Mouse (Mus musculus): ENCODE data around the gene Plppr3. TPM values are rescaled to one million over a fixed set of nuclear protein-coding genes. Genes with fewer than 3 reads are reported as not detected.

Plppr3 gene
- polyA plus RNA-seq, 1 experiment from 2014 or later: 142 TPM

DNA sequence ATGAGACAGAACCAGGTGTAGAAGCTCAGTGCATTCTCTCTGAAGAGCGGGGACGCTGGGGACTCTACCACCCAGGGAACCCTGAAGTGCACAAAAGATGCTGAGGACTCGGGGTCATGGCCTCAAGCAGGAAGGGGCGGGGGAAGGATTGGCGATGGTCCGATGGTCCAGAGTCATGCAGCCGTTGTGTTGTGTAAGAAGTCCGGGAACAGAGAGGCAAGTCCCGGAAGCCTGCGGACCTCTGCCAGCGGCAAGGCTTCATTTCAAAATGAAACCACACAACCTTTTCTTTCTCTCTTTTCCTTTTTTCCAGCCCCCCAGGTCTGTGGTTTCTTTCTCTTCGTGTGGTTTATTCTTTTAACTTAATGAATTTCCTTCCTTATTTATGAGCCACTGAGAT lies 3.3 kb upstream of the Plppr3 start:
- H3K27ac ChIP-seq: no peak overlapping the region
- H3K4me1 ChIP-seq: peaks cover 31% of the 10 kb centered on the region
- H3K9ac ChIP-seq: no peak overlapping the region
- no peak for ATAC-seq (ENCODE audit: low FRiP score, low read depth)
- H3K27me3 ChIP-seq: peaks cover 7% of the 10 kb centered on the region
- no peak overlapping the region for H3K4me2 ChIP-seq (replicated peaks)
- WGBS: 50% methylated on average over 12 of the region's 12 CpGs
- no peaks in the 10 kb centered on the region for H3K9me3 ChIP-seq
- H3K4me3 ChIP-seq: no peak overlapping the region
- H3K36me3 ChIP-seq: no peaks in the 10 kb centered on the region

DNA sequence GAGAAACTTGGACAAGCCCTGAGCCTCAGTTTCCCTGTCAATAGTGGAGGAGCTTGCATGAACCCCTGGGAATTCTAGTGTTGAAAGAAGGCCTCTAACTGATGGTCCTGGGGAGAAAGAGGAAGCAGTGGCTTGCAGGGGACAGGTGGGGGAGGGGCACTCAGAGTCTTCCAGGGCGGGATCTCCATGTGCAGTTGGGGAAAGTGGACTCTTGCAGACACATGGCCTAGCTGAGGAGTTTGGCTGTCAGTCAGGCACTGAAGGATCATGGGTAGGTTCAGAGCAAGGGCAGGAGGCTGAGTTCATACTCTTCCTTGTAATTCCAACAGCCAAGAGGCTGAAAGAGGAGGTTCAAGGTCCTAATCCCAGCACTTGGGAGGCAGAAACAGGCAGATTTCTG lies 2.7 kb upstream of the Plppr3 start:
- Histone ChIP-seq H3K4me1 (peaks cover 30% of the 10 kb centered on the region), H3K9me3 (no peaks in the 10 kb centered on the region), H3K4me3 (no peak overlapping the region), H3K36me3 (no peaks in the 10 kb centered on the region), H3K27me3 (peaks cover 3% of the 10 kb centered on the region; the same call in 1 of the 2 replicates), H3K27ac (no peak overlapping the region), H3K9ac (no peak overlapping the region), H3K4me2 (replicated peaks) (no peak overlapping the region)
- ATAC-seq (ENCODE audit: low FRiP score, low read depth): no peak
- WGBS: 43% methylated on average over 1 of the region's 1 CpGs

DNA sequence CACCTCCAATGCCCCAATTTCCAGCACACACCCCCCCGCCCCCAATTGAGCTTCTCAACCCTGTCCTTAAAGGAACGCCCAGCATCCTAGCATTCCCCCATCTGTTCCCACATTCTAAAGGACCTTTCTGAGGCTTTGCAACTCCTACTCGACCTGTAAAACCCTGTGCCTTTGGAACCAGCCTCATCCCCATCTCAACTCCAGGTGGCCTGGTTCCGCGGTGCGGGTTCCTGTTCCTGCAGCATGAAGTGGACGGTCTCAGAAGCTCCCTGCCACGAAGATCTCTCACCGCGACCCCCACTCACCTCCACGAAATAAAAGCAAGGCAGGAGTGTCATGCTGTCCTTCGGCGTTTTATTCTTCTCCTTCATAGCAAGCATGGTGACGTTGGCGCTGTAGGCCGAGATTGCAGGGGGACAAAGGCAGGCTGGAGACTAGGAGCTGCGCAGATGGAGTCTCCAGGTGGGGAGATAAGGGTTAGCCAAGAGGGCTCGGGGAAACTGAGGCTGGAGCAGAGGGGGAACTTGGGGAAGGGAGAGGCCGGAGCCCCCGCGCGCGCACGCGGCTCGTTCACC lies 632 bp downstream of the Plppr3 start:
- Histone ChIP-seq H3K9me3 (no peaks in the 10 kb centered on the region), H3K27me3 (no peaks in the 10 kb centered on the region), H3K9ac (peak overlapping the region; percentile 94), H3K4me1 (peaks cover 22% of the 10 kb centered on the region), H3K36me3 (peaks cover 28% of the 10 kb centered on the region), H3K27ac (peak overlapping the region; percentile 86), H3K4me3 (peak overlapping the region; percentile 79), H3K4me2 (replicated peaks) (peak overlapping the region; percentile 76)
- no peak; the same call in 1 of the 2 replicates for ATAC-seq (ENCODE audit: low FRiP score, low read depth)
- WGBS: 2% methylated on average over 26 of the region's 26 CpGs

DNA sequence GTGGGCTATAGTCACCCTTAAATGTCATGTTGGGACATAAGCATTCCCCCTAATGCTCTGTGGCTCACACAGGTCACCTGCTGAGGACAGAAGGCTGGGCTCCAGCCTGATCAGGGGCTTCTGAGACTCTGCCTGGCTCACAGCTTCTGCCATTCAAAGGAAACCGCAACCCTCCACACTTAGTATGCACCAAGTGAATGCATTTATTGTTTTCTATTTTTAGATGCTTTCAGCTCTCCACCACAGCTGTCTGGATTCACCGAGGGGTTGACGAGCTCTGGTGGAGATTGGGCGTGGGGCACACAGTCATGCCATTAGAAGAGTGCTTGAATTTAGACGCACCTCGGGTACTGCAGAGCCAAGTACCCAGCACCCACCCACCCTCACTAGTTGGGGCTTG lies 1.1 kb downstream of the Plppr3 start:
- Histone ChIP-seq H3K9me3 (no peaks in the 10 kb centered on the region), H3K27ac (peak overlapping the region; percentile 86), H3K36me3 (peaks cover 30% of the 10 kb centered on the region), H3K27me3 (no peaks in the 10 kb centered on the region), H3K4me3 (peak overlapping the region; percentile 79), H3K9ac (peak overlapping the region; percentile 94), H3K4me2 (replicated peaks) (peak overlapping the region; percentile 76), H3K4me1 (peaks cover 22% of the 10 kb centered on the region)
- 6% methylated on average over 6 of the region's 6 CpGs for WGBS
- ATAC-seq (ENCODE audit: low FRiP score, low read depth): no peak

DNA sequence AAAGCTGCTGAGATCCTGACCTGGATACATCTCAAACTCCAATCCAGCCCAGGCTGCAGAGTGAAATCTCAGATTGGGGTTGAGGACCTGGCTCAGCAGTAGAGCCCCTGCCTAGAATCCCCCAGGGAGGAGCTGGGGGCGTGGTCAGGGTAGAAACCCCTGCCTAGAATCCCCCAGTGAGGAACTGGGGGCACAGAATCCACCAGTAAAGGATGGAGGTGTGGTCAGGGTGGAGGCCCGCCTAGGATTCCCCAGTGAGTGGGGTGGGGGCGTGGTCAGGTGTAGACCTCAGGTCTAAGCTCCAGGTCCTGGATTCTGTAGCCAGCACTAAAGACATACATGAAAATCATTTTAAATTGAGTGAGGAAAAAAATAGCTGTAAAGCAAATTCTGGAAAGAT lies 1.6 kb downstream of the Plppr3 start:
- H3K4me2 ChIP-seq (replicated peaks): peak overlapping the region; percentile 76
- ATAC-seq (ENCODE audit: low FRiP score, low read depth): no peak
- no peaks in the 10 kb centered on the region for H3K9me3 ChIP-seq
- WGBS: 34% methylated on average over 3 of the region's 3 CpGs
- H3K9ac ChIP-seq: peak overlapping the region; percentile 94
- peak overlapping the region; percentile 79 for H3K4me3 ChIP-seq
- peaks cover 22% of the 10 kb centered on the region for H3K4me1 ChIP-seq
- H3K36me3 ChIP-seq: peaks cover 32% of the 10 kb centered on the region
- H3K27me3 ChIP-seq: no peaks in the 10 kb centered on the region
- peak overlapping the region; percentile 86; the same call in 1 of the 2 replicates for H3K27ac ChIP-seq

DNA sequence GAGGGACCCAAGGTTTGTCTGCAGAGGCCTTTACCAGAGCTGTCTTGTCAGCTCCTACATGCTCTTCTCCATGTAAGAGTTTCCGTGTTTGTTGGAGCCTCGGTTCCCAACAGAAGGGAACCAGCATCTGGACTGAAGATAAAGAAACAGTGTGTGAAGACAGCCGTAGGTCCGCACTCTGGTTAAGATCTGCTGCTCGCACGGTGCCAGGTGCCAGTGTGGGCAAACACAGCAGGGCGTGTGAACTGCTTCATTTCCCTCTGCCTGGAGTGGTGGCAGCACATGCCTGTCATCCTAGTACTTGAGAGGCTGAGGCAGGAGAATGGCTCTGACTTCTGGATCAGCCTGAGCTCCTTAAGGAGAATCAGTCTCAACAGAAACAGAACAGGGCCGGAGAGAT lies 2.6 kb downstream of the Plppr3 start:
- 93% methylated on average over 8 of the region's 8 CpGs for WGBS
- Histone ChIP-seq H3K27me3 (no peaks in the 10 kb centered on the region), H3K36me3 (peaks cover 40% of the 10 kb centered on the region), H3K27ac (no peak overlapping the region), H3K4me3 (no peak overlapping the region), H3K9me3 (no peaks in the 10 kb centered on the region), H3K9ac (no peak overlapping the region), H3K4me2 (replicated peaks) (no peak overlapping the region), H3K4me1 (peaks cover 22% of the 10 kb centered on the region)
- no peak for ATAC-seq (ENCODE audit: low FRiP score, low read depth)

DNA sequence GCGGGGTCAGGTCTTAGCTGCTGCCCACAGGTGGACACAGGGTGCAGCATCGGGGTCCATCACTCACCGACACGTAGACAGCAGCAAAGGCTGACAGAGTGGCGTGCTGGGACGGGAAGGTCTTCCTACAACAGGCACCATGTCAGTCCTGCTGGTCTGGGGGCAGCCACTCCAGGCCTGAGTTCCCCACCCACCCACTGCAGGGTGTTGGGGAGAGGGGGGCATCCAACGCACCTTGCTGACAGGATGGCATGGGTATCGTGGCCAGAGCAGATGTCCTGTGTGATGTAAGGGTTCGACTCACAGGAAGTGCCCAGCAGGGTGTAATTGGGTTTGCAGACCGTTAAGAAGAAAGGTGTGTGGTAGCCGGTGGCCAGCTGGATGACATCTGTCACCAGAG lies 7.8 kb downstream of the Plppr3 start:
- Histone ChIP-seq H3K9ac (no peak overlapping the region), H3K36me3 (peaks cover 87% of the 10 kb centered on the region), H3K27ac (no peak overlapping the region), H3K9me3 (no peaks in the 10 kb centered on the region), H3K27me3 (no peaks in the 10 kb centered on the region), H3K4me1 (peaks cover 5% of the 10 kb centered on the region), H3K4me2 (replicated peaks) (no peak overlapping the region), H3K4me3 (no peak overlapping the region)
- no peak for ATAC-seq (ENCODE audit: low FRiP score, low read depth)
- WGBS: 62% methylated on average over 11 of the region's 11 CpGs

DNA sequence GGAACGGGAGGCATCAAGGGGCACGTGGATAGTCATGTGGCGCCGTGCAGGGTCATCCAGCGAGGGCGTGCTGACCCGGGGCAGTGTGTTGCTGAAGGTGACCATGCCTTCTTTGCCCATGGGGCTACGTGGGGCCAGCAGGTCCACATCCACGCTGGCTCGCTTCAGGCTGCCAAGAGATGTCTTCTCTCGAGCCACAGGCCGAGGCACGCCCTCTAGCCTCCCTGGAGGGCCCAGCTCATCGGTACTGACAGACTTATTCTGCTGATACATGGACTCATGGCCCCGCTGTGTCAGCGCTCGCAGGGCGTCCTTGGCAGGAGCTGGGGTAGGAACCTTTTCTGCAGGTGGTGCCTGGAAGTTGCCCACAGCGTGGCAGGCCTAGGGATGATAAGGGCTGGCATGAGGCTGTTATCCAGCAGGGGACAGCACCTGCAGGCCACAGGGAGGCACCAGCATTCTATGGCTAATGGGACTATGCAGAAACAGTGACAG lies 8.6 kb downstream of the Plppr3 start:
- no peak overlapping the region for H3K4me3 ChIP-seq
- no peaks in the 10 kb centered on the region for H3K9me3 ChIP-seq
- peaks cover 11% of the 10 kb centered on the region for H3K4me1 ChIP-seq
- 0 out of 2 replicates have a peak overlapping the region, but pooled peaks have one; percentile 28 for H3K27ac ChIP-seq
- WGBS: 75% methylated on average over 19 of the region's 19 CpGs
- peaks cover 87% of the 10 kb centered on the region for H3K36me3 ChIP-seq
- no peak overlapping the region for H3K4me2 ChIP-seq (replicated peaks)
- H3K27me3 ChIP-seq: no peaks in the 10 kb centered on the region
- ATAC-seq (ENCODE audit: low FRiP score, low read depth): no peak
- no peak overlapping the region for H3K9ac ChIP-seq

DNA sequence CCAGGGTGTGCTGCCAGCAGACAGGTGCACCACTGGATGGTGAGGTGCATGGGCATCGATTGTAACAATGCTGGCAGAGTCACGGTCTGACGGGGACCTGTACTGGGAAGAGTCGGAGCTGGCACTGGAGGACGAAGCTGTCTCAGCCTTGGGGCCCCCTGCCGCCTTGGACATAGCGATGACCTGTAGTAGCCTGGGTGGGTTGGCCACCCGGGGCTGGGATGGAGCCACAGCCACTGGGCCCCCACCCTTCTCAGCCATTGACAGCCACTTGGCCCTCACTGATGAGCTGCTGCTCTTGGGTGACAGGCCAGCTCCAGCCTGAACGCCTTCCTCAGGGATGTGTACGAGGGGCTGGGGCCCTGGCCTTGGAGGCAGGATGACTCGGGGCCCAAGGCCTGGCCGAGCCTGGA lies 9.2 kb downstream of the Plppr3 start:
- 64% methylated on average over 12 of the region's 12 CpGs for WGBS
- Histone ChIP-seq H3K9ac (no peak overlapping the region), H3K9me3 (no peaks in the 10 kb centered on the region), H3K27me3 (no peaks in the 10 kb centered on the region), H3K4me1 (peaks cover 16% of the 10 kb centered on the region), H3K36me3 (peaks cover 90% of the 10 kb centered on the region), H3K4me2 (replicated peaks) (no peak overlapping the region), H3K4me3 (no peak overlapping the region), H3K27ac (0 out of 2 replicates have a peak overlapping the region, but pooled peaks have one; percentile 45)
- ATAC-seq (ENCODE audit: low FRiP score, low read depth): 0 out of 2 replicates have a peak, but pooled peaks have one; percentile 21

DNA sequence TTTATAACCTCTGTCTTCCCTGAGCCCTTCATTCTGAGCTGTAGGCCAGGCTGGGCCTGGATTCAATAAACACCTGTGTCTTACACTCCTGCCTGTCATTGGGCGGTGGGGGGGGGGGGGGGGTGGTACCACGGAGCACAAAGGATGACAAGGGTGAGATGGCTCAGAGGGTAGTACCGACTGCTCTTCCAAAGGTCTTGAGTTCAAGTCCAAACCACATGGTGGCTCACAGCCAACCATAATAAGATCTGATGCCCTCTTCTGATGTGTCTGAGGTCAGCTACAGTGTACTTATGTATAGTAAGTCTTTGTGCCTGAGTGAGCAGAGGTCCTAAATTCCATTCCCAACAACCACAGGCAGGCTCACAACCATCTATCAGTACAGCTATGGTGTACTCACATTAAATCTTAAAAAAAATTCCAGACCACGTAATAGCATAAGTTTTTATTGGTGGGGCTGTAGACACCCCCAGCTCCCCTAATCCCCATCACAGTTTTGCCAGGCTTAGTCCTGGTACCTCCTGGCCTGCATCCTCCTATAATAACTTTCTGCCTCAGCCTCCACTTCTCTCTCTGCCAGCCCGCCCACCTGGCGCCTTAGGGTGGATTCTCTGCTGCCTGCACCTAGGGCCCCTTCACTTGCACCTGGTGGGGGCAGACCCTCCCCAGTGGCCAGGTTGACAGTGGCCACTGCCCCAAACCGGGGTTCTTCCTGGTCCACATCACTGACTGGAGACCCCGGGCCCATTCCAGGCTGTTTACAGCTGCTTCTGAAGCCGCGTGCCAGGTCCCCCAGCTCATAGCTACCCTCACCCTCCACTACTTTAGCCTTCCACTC lies 9.9 kb downstream of the Plppr3 start:
- Histone ChIP-seq H3K36me3 (peaks cover 90% of the 10 kb centered on the region), H3K27me3 (no peaks in the 10 kb centered on the region), H3K4me3 (no peak overlapping the region), H3K9me3 (no peaks in the 10 kb centered on the region), H3K27ac (0 out of 2 replicates have a peak overlapping the region, but pooled peaks have one; percentile 45), H3K4me2 (replicated peaks) (no peak overlapping the region), H3K9ac (no peak overlapping the region), H3K4me1 (peaks cover 22% of the 10 kb centered on the region)
- ATAC-seq (ENCODE audit: low FRiP score, low read depth): peak; percentile 34; the same call in 1 of the 2 replicates
- 45% methylated on average over 10 of the region's 10 CpGs for WGBS

DNA sequence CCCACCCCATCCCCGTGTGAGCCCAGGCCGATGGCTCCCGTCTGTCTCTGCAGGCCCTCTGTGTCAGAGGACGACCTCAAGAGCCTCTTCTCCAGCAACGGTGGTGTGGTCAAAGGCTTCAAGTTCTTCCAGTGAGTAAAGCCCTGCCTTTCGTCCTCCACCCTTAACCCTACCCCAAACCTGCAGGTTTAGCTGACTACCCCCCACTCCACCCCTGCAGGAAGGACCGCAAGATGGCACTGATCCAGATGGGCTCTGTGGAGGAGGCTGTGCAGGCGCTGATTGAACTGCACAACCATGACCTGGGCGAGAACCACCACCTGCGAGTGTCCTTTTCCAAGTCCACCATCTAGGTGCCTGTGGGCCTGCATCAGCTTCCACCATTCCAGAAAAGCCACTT lies 11.5 kb downstream of the Plppr3 start:
- no peak for ATAC-seq (ENCODE audit: low FRiP score, low read depth)
- 73% methylated on average over 10 of the region's 10 CpGs for WGBS
- Histone ChIP-seq H3K4me2 (replicated peaks) (no peak overlapping the region), H3K4me1 (peaks cover 38% of the 10 kb centered on the region), H3K27ac (no peak overlapping the region), H3K9ac (no peak overlapping the region), H3K36me3 (peaks cover 96% of the 10 kb centered on the region), H3K4me3 (no peak overlapping the region), H3K9me3 (no peaks in the 10 kb centered on the region), H3K27me3 (no peaks in the 10 kb centered on the region)

DNA sequence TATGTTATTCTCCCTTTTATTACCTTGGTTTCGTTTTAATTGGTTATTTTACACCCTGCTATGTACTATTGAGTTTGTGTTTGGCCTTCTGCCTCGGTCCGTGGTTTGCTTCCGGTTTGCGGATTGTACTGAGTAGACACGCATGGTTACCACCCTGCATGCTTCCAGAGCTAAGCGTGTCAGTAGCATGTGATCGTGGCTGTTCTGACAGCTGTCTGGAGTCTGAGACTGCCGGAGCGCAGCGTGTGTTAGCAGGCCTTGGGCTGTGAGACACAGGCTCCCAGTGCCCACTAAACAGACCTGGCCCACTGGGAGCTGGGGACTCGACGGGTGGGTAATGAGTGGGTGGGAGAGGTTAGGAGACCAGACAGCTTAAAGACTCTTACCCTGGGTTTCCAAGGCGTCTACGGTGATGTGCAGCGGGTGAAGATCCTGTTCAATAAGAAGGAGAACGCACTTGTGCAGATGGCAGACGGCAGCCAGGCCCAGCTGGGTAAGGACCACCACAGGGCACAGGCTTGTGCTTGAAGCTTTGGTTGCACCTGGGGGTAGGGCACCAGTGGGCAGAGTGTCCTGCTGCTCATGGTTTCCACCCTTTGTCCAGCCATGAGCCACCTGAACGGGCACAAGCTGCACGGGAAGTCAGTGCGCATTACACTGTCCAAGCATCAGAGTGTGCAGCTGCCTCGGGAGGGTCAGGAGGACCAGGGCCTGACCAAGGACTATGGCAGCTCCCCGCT lies 12.2 kb downstream of the Plppr3 start:
- ATAC-seq (ENCODE audit: low FRiP score, low read depth): no peak
- Histone ChIP-seq H3K36me3 (peaks cover 99% of the 10 kb centered on the region), H3K4me2 (replicated peaks) (no peak overlapping the region), H3K27ac (no peak overlapping the region; the same call in 1 of the 2 replicates), H3K27me3 (no peaks in the 10 kb centered on the region), H3K4me3 (no peak overlapping the region), H3K9ac (no peak overlapping the region), H3K4me1 (peaks cover 45% of the 10 kb centered on the region), H3K9me3 (no peaks in the 10 kb centered on the region)
- 84% methylated on average over 23 of the region's 23 CpGs for WGBS

Measured in limb, embryonic 13.5 days (tissue).